Mouse (Mus musculus) limb, embryonic 10.5 days (tissue): ENCODE data around the gene Mapk8ip1. TPM values are rescaled to one million over a fixed set of nuclear protein-coding genes. Genes with fewer than 3 reads are reported as not detected.

ENCODE experiments used
- DNase-seq: peaks from one replicate; pipeline ENCODE4 v3.0.0-alpha.2; 2017; ENCODE audit warnings: low spot score
- H3K27ac ChIP-seq: fragments of 300-500 bp; sonication (generic); 2 replicates; pipeline ENCODE4 v1.5.1; 2016; ENCODE audit warnings: mild to moderate bottlenecking
- H3K27me3 ChIP-seq: fragments of 300-500 bp; sonication (generic); 2 replicates; pipeline ENCODE4 v1.6.1; 2016; ENCODE audit warnings: low read depth, mild to moderate bottlenecking; ENCODE audit not compliant: poor library complexity, severe bottlenecking
- H3K36me3 ChIP-seq: fragments of 300-500 bp; sonication (generic); 2 replicates; pipeline ENCODE4 v1.6.1; 2016; ENCODE audit warnings: mild to moderate bottlenecking, moderate library complexity
- H3K4me1 ChIP-seq: fragments of 300-500 bp; sonication (generic); 2 replicates; pipeline ENCODE4 v1.6.1; 2016
- H3K4me3 ChIP-seq: fragments of 300-500 bp; sonication (generic); 2 replicates; pipeline ENCODE4 v1.5.1; 2016; ENCODE audit warnings: mild to moderate bottlenecking, moderate library complexity
- H3K9me3 ChIP-seq: fragments of 300-500 bp; sonication (generic); replicated peaks from 2 replicates; pipeline ENCODE4 v1.6.1; 2016; ENCODE audit warnings: mild to moderate bottlenecking
- WGBS: fragments of 180-500 bp; shearing (Covaris S2); methylation state at CpG from one replicate; pipeline ENCODE4 v1.1.7; 2016; 5-methylcytosine and 5-hydroxymethylcytosine counted together
- microRNA-seq: library from miRNA; unstranded; fragments of <30 nt; microRNA quantifications from one replicate; pipeline ENCODE4, GENCODE M21; 2017
- polyA plus RNA-seq: library from polyadenylated mRNA; unstranded; fragments of >200 nt; fragmentation: Nextera tagmentation; extraction: Ambion mirVana; gene quantifications from 2 replicates; pipeline ENCODE4 v1.2.1, GENCODE M21; 2016

The Mapk8ip1 gene
- polyA plus RNA-seq, 1 experiment from 2014 or later, result 36.3 TPM

- no peak for DNase-seq
- Histone ChIP-seq H3K4me1 (peaks cover 44% of the 10 kb centered on the region), H3K27ac (no peak overlapping the region), H3K27me3 (no peaks in the 10 kb centered on the region), H3K9me3 (no peaks in the 10 kb centered on the region), H3K4me3 (no peak overlapping the region), H3K36me3 (peaks cover 71% of the 10 kb centered on the region)
- WGBS, result 67% methylated on average over 5 of the region's 5 CpGs
Observed at GRCm38 (mm10) chr2:92353402-92353801, 47.7 kb downstream of the Mapk8ip1 start.

- Histone ChIP-seq H3K4me1 (peaks cover 45% of the 10 kb centered on the region), H3K27ac (0 out of 2 replicates have a peak overlapping the region, but pooled peaks have one; percentile 39), H3K36me3 (peaks cover 72% of the 10 kb centered on the region), H3K4me3 (no peak overlapping the region), H3K27me3 (no peaks in the 10 kb centered on the region), H3K9me3 (no peaks in the 10 kb centered on the region)
- 36% methylated on average over 5 of the region's 5 CpGs for WGBS
- DNase-seq, result no peak
Observed at GRCm38 (mm10) chr2:92350686-92351085, 50.4 kb downstream of the Mapk8ip1 start.

- Histone ChIP-seq H3K27ac (peak overlapping the region; percentile 36; the same call in 1 of the 2 replicates), H3K9me3 (no peaks in the 10 kb centered on the region), H3K4me3 (no peak overlapping the region), H3K4me1 (peaks cover 45% of the 10 kb centered on the region), H3K27me3 (no peaks in the 10 kb centered on the region), H3K36me3 (peaks cover 77% of the 10 kb centered on the region)
- DNase-seq, result no peak
- WGBS, result 44% methylated on average over 6 of the region's 6 CpGs
Observed at GRCm38 (mm10) chr2:92349589-92350425, 51.3 kb downstream of the Mapk8ip1 start.

- H3K9me3 ChIP-seq, result no peaks in the 10 kb centered on the region
- WGBS, result 95% methylated on average over 2 of the region's 2 CpGs
- H3K27me3 ChIP-seq, result no peaks in the 10 kb centered on the region
- no peak overlapping the region for H3K27ac ChIP-seq
- peaks cover 79% of the 10 kb centered on the region for H3K36me3 ChIP-seq
- DNase-seq, result no peak
- no peak overlapping the region for H3K4me3 ChIP-seq
- H3K4me1 ChIP-seq, result peaks cover 38% of the 10 kb centered on the region
Observed at GRCm38 (mm10) chr2:92347191-92347590, 53.9 kb downstream of the Mapk8ip1 start.

DNA sequence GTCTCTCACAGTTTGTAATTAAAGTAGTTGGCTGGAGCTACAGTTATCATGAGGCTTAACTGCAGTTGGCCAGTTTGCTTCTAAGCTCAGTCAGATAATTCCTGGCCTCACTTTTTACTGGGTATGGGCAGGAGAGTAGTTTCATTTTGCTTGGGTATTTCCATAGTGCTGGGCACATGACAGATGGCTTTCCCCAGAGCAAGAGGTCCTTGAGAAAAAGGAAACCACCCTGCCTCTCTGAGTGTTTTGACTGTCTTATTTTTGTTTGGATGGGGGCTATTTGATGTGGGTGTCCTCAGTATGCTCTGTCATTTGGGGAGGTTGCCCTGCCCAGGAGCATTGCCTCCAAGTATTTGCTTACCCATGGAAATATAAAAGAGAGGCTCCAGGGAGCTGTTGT lies 58.6 kb downstream of the Mapk8ip1 start:
- Histone ChIP-seq H3K36me3 (peaks cover 72% of the 10 kb centered on the region), H3K4me3 (no peak overlapping the region), H3K27ac (no peak overlapping the region), H3K27me3 (no peaks in the 10 kb centered on the region), H3K9me3 (no peaks in the 10 kb centered on the region), H3K4me1 (no peaks in the 10 kb centered on the region)
- no peak for DNase-seq

Small RNA genes within 50 kb of the gene (microRNA-seq; reads per million reads assigned to microRNA genes)
- gene Mir7000, result not detected

Other genes with a start within 250 kb of the Mapk8ip1 start
- 19.6 and 20.6 TPM in 2 replicates for gene Pex16, start 26.6 kb downstream of the Mapk8ip1 start, polyA plus RNA-seq
- 11.5 and 13.0 TPM in 2 replicates for gene Large2, start 26.4 kb downstream of the Mapk8ip1 start, polyA plus RNA-seq
- 2.5 and 3.3 TPM in 2 replicates for gene 1700029I15Rik, start 18.7 kb downstream of the Mapk8ip1 start, polyA plus RNA-seq
- 19.0 and 25.2 TPM in 2 replicates for gene Cry2, start 32.8 kb upstream of the Mapk8ip1 start, polyA plus RNA-seq
- gene Slc35c1, start 59.3 kb upstream of the Mapk8ip1 start, polyA plus RNA-seq, result 11.1 and 11.2 TPM in 2 replicates
- gene Chst1, start 198.4 kb upstream of the Mapk8ip1 start, polyA plus RNA-seq, result 1.5 and 2.8 TPM in 2 replicates